Mouse (Mus musculus): ENCODE measurements at regions not wholly inside any gene's neighbourhood (a gene's known extent, or its start where the extent isn't known, plus 50 kb on each side); places are given as distances from the start of the nearest gene placed in this dataset.
"Not testable (repeated sequence)": the region's sequence is repeated elsewhere in the genome, so short reads cannot be mapped to it uniquely, and the experiment has no call there.

DNA sequence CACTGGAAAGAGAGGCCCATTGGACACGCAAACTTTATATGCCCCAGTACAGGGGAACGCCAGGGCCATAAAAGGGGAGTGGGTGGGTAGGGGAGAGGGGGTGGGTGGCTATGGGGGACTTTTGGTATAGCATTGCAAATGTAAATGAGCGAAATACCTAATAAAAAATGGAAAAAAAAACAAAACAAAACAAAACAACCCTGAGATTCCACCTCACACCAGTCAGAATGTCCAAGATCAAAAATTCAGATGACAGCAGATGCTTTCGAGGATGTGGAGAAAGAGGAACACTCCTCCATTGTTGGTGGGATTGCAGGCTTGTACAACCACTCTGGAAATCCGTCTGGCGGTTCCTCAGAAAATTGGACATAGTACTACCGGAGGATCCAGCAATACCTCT, 251.4 kb upstream of the Foxg1 start:
- TF ChIP-seq MAFK (IDR thresholded peaks at IDR 0.05; ENCODE audit: insufficient read depth, low read depth, low read length); ZNF384 (IDR thresholded peaks at IDR 0.05; ENCODE audit: low read depth, low read length); CHD2 (IDR thresholded peaks at IDR 0.05; ENCODE audit: low read depth, low read length): not testable (repeated sequence)
